Mouse (Mus musculus) olfactory bulb, adult 2 months (tissue): ENCODE results near the gene Cpm. TPM values are rescaled to one million over a fixed set of nuclear protein-coding genes. Genes with fewer than 3 reads are reported as not detected.
A peak's percentile ranks its signal among the peaks of the same experiment; 100 is the strongest.
"Not testable (repeated sequence)": the region's sequence is repeated elsewhere in the genome, so short reads cannot be mapped to it uniquely, and the experiment has no call there.

Experiments
- H3K27ac ChIP-seq: fragments of 200-500 bp; 2 replicates; pipeline ENCODE4 v1.5.1; 2012; ENCODE audit warnings: low read depth, low read length; ENCODE audit not compliant: insufficient read depth
- H3K4me1 ChIP-seq: fragments of 200-500 bp; 2 replicates; pipeline ENCODE4 v1.6.1; 2012; ENCODE audit warnings: low read length; ENCODE audit not compliant: control insufficient read depth, insufficient read depth
- H3K4me3 ChIP-seq: fragments of 200-500 bp; 2 replicates; pipeline ENCODE4 v1.5.1; 2012; ENCODE audit warnings: mild to moderate bottlenecking, low read depth, low read length, moderate library complexity; ENCODE audit not compliant: insufficient read depth
- CTCF ChIP-seq: fragments of 200-500 bp; IDR thresholded peaks from 2 replicates; pipeline ENCODE4 v1.5.1; 2012; ENCODE audit warnings: low read depth, mild to moderate bottlenecking, low read length, moderate library complexity; ENCODE audit not compliant: insufficient read depth
- POLR2A ChIP-seq: fragments of 200-500 bp; IDR thresholded peaks from 2 replicates; pipeline ENCODE4 v1.6.1; 2012; ENCODE audit warnings: mild to moderate bottlenecking, low read depth, low read length, moderate library complexity; ENCODE audit not compliant: insufficient read depth
- WGBS: fragments of 180-500 bp; shearing (Covaris S2); methylation state at CpG from one replicate; pipeline ENCODE4 v1.1.7; 2018; 5-methylcytosine and 5-hydroxymethylcytosine counted together
- polyA plus RNA-seq: library from polyadenylated mRNA; stranded (reverse); fragments of >200 nt; gene quantifications from 2 replicates; pipeline ENCODE4 v1.2.4, GENCODE M21; 2012; ENCODE audit warnings: low replicate concordance; ENCODE audit not compliant: missing spikeins, insufficient read depth, insufficient read length

The Cpm gene
- polyA plus RNA-seq, 1 experiment, result not detected

DNA sequence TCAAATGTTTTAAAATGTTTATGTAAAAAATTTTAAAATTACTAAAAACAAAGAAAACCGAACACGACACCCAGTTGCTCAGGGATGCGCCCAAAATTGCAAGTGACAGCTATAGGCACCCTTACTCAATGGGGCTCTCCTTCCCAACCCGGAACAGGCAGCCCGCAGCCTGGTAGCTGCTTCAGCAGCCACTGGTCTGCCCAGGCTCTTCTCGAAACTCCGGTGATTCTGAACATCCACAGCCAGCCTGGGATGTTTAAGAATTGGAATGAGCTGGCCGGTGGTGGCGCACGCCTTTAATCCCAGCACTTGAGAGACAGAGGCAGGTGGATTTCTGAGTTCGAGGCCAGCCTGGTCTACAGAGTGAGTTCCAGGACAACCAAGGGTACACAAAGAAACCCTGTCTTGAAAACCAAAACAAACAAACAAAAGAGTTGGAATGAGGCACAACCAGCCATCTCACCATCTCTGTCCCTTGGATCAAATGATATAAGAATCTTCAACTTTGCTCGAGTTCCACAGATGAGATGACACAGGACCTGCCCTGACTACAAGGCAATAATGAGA, 101.4 kb downstream of the Cpm start:
- WGBS, result 91% methylated on average over 12 of the region's 12 CpGs
- Histone ChIP-seq H3K4me3 (no peak overlapping the region), H3K4me1 (no peaks in the 10 kb centered on the region), H3K27ac (no peak overlapping the region)
- TF ChIP-seq CTCF, result no peak

DNA sequence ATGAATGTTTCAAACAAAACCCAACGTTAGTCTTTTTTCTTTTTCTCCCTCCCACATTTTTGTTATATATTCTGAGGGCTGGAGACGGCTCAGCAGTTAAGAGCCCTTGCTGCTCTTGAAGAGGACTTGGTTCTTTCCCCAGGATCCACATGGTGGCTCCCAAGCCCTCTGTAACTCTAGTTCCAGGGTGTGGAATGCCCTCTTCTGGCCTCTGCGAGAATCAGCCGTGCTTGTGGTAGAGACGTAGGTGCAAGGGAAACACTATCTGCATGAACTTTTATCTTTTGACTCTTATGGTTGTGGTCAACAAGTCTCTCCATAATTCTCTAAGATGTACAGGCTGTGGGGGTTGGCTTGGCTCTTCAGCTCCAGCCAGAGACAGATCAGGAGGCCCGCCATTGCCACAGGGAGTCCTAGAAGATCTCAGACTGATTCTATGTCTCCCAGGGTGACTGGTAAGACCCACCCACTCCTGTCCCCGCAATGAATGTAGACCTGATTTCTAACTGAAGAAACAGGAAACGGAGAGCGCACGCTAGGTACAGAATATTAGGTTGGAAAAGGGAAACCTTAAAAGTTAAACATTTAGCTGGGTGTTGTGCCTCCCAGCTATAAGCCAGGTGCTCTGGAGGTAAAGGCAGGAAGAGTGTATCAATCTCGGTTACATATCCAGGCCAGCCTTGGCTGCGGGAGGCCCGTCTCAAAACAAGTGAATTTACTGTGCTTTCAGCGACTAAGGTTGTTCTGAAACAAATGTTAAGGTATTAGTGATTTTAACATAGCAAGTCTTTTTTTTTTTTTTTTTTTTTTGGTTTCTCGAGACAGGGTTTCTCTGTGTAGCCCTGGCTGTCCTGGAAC, 102.2 kb downstream of the Cpm start:
- Histone ChIP-seq H3K4me3 (no peak overlapping the region), H3K4me1 (no peaks in the 10 kb centered on the region), H3K27ac (no peak overlapping the region)
- WGBS, result 59% methylated on average over 15 of the region's 15 CpGs
- 0 out of 2 replicates have a peak, but pooled peaks have one; percentile 26 for TF ChIP-seq CTCF
- TF ChIP-seq POLR2A, result no peak

DNA sequence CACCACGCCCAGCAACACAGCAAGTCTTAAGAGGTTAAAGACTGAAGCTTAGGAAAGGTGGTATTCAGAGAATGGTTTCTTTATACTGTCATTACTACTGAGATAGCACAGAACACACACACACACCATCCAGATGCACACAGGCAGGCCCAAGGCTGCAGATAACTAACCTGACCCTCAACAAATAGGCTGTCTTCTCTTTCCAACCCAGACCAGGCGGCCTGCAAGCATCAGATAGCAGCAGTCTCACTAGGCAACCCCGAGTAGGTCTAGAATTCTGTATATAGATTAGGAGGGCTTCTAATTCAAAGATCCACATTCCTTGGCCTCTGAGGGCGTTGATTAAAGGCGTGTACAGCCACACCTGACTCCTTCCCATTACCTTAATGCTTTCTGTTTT, 102.9 kb downstream of the Cpm start:
- Histone ChIP-seq H3K4me1 (no peaks in the 10 kb centered on the region), H3K27ac (no peak overlapping the region), H3K4me3 (no peak overlapping the region)
- TF ChIP-seq CTCF, result no peak
- TF ChIP-seq POLR2A, result no peak
- 93% methylated on average over 5 of the region's 5 CpGs for WGBS

DNA sequence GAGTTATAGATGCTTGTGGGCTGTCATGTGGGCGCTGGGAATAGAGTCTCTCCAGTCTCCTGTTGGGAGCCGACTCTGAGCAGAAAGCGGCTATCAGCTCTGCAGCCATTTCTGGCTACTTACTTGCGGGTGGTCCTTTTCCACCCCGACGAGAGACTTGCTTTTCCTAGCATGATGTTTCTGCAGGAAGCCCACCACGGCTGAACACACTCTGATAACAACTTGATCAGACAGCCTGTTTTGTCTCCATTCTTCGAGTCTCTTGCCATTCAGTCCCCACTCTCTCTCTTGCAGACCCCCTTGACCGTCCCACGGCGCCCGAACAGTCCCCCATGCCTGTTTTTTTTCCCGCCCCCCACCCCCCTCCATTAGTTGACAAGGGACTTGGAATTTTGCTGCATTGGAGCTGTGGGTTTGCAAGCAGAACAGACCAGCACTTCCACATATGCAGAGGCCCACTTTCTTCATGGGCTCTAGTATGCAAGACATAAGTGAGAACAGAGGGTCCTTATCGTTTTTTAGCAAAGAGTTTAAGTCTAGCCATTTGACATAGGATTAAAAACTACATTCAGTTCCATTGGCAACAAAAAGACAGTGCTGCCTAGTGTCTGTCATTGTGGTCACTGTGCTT, 103.8 kb downstream of the Cpm start:
- Histone ChIP-seq H3K4me3 (no peak overlapping the region), H3K27ac (no peak overlapping the region), H3K4me1 (no peaks in the 10 kb centered on the region)
- TF ChIP-seq CTCF (no peak), POLR2A (no peak)
- WGBS, result 88% methylated on average over 14 of the region's 14 CpGs

DNA sequence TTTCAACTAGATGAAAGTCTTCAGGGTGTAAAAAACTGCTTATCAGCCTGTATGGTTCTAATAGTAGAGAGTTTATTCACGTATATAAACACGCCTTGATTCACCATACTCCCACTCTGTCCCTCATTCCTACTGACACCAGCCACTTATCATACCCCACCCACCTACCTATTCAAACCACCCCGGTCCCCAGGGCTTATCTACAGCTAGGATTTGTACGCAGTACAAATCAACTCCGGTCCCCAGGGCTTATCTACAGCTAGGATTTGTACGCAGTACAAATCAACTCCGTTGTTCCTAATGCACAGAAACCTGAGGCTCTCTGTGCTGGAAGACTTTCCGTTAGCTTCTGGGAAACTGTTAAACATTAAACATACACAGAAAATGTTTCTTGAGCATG, 104.3 kb downstream of the Cpm start:
- WGBS, result 87% methylated on average over 8 of the region's 8 CpGs
- H3K4me3 ChIP-seq, H3K27ac ChIP-seq, H3K4me1 ChIP-seq: not testable (repeated sequence)

DNA sequence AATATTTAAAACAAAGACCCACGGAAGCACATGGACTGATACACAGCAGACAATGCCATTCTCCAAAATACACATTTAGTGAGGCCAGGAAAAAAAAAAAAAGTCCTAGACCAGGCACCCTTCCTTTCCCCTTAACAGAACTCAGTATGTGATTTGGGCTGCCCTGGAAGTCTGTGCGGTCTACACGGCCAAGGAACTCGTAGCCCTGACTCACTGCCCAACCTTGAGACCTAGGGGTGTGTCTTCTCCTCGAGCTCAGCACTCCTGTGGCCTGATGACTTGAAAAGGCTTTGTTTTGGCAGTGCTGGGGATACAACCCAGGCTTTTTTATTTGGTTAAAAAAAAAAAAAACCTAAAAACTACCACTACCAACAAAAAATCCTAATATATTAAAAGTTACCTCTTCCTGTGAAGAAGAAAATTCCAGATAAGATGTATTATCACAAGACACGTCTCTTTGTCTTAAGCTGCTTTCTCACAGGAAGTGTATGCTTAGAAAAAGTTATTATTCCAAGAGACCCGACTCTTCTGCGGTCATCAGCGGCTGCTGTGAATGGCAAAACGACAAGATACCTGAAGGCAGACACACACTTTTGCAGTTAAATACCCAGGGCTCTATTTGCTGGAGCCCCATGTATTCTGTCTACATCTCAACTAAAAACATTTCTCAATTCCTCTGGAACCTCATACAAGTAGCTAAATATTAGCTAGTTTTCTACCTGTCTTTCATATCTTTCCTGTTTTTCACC, 105.0 kb downstream of the Cpm start:
- not testable (repeated sequence) for H3K27ac ChIP-seq, H3K4me3 ChIP-seq, H3K4me1 ChIP-seq
- WGBS, result 86% methylated on average over 9 of the region's 10 CpGs

DNA sequence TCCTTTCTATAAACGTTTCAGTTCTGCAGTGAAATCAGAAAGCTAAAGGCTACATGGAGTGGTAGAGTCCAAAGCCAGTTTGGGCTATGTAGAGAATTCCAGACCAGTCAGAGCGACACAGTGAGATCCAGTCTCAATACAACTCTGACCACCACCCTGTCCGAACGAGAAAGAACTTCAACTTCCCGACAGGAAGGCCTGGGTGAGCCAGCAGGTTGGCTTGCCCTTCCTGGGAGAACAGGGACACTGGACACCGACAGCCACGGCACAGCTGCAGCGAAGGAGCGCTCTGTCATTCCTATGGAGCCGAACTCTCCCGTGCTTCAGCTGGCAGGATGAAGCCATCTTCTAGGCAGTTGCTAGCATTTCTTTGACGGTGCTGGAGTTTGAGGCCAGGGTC, 106.1 kb downstream of the Cpm start:
- not testable (repeated sequence) for H3K4me1 ChIP-seq, H3K27ac ChIP-seq, H3K4me3 ChIP-seq
- WGBS, result 94% methylated on average over 12 of the region's 12 CpGs

DNA sequence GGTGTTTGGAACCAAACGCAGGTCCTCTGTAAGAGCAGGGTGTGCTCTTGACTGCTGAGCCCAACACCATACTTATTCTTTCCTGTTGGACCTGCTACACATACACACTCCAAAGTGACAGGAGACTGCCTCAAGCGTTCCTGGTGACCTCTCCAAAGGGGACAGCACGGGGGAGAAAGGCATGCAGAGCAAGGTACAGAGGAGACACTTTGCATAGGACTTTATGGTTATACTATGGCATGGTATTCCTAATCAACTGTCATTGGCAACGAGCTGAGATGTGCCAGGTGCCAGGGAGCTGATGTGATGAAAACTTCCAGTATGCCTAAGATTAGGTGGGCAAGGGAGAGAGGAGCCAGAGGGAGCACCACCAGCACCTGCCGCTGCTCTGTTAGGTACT, 107.3 kb downstream of the Cpm start:
- no peak overlapping the region for H3K27ac ChIP-seq
- H3K4me1 ChIP-seq, result no peaks in the 10 kb centered on the region
- whole genome bisulfite sequencing, result 91% methylated on average over 5 of the region's 5 CpGs
- H3K4me3 ChIP-seq, result no peak overlapping the region
- TF ChIP-seq POLR2A (no peak), CTCF (no peak)

Other genes starting within 250 kb of the Cpm start
- gene Cpsf6, start 249.5 kb upstream of the Cpm start, polyA plus RNA-seq, result 57.5 and 328 TPM in 2 replicates
- gene Mdm2, start 81.3 kb downstream of the Cpm start, polyA plus RNA-seq, result not detected in 2 replicates
- not detected in 2 replicates for gene Slc35e3, start 116.9 kb downstream of the Cpm start, polyA plus RNA-seq
- not detected in 2 replicates for gene Nup107, start 163.2 kb downstream of the Cpm start, polyA plus RNA-seq
- not detected in 2 replicates for gene Rap1b, start 216.5 kb downstream of the Cpm start, polyA plus RNA-seq